Mouse (Mus musculus): ENCODE data around the gene Vmn2r83. TPM values are rescaled to one million over a fixed set of nuclear protein-coding genes. Genes with fewer than 3 reads are reported as not detected.

Gene Vmn2r83
- polyA plus RNA-seq, 1 experiment, result not detected

DNA sequence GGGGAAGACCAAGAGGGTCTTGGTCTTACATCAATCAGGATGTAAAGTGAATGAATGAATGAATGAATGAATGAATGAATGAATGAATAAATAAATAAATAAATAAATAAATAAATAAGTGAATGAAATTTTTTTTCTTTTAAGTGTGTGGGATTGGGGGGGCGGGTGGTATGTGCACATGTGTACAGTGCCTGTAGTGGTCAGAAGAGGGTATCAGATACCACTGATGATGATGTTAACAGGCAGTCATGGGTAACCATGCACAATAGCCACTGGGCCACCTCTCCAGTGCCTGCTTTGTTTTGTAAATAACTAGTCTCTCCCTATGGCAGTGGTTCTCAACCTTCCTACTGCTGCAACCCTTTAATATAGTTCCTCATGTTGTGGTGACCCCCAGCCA, 55.9 kb downstream of the Vmn2r83 start:
- Histone ChIP-seq H3K4me1 (replicated peaks; ENCODE audit: control insufficient read depth, insufficient read depth, low read length) (no peaks in the 10 kb centered on the region), H3K27me3 (ENCODE audit: control insufficient read depth, insufficient read depth, low read length) (no peaks in the 10 kb centered on the region), H3K36me3 (ENCODE audit: control insufficient read depth, insufficient read depth, low read length) (no peaks in the 10 kb centered on the region), H3K4me3 (ENCODE audit: control insufficient read depth, insufficient read depth, low read length) (no peak overlapping the region), H3K27ac (ENCODE audit: control insufficient read depth, insufficient read depth, low read length) (no peak overlapping the region)
- TF ChIP-seq CTCF (IDR thresholded peaks at IDR 0.05; ENCODE audit: borderline replicate concordance, control insufficient read depth, extremely low read depth, insufficient read depth, low read length, poor library complexity), result no peak
- TF ChIP-seq POLR2A (IDR thresholded peaks at IDR 0.05; ENCODE audit: control insufficient read depth, extremely low read depth, insufficient read depth, low read length, poor library complexity), result no peak
- WGBS, result 96% methylated on average over 1 of the region's 1 CpGs
- DNase-seq, result no peak

DNA sequence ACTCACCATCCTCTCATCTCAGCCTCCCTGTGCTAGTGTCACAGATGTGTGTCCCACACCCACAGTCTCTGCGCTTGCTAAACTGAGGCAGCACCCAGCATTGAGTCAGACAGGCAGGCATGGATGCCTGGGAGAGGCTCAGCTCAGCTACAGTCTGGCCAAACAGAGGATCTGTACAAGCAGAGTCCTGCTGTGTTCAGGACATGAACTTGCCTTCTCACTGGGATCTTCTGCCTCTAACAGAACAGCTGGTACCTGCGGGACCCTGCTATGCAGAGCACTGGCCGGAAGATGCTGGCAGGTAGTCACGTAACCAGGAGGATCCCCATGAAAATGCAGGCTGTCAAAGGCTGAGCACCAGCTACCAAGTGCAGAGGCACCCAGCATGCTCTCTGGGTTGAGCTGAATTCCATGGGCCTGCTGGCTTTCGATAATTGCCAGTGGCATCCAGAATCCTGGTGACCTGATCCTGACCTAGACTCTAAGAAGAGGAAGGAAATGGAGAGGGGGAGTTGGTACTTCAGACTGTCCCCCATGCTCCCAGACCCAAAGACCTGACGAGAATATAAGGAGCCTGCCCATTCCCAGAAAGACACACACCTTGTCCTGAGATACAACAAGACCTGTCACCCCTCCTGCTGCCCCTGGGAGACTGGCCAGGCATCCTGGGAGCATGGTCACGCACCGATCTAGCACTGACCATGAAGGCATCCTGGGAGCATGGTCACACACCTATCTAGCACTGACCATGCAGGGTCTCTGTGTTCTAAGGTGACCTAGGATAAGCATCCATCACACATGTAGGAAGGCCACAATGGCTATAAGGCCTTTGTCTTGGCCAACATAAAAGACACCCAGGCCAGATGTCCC, 57.2 kb downstream of the Vmn2r83 start:
- no peaks in the 10 kb centered on the region for H3K36me3 ChIP-seq (ENCODE audit: control insufficient read depth, insufficient read depth, low read length)
- H3K4me3 ChIP-seq (ENCODE audit: control insufficient read depth, insufficient read depth, low read length), result no peak overlapping the region
- no peaks in the 10 kb centered on the region for H3K4me1 ChIP-seq (replicated peaks; ENCODE audit: control insufficient read depth, insufficient read depth, low read length)
- no peak overlapping the region for H3K27ac ChIP-seq (ENCODE audit: control insufficient read depth, insufficient read depth, low read length)
- WGBS, result 97% methylated on average over 8 of the region's 8 CpGs
- DNase-seq, result no peak
- no peak for TF ChIP-seq POLR2A (IDR thresholded peaks at IDR 0.05; ENCODE audit: control insufficient read depth, extremely low read depth, insufficient read depth, low read length, poor library complexity)
- no peak for TF ChIP-seq CTCF (IDR thresholded peaks at IDR 0.05; ENCODE audit: borderline replicate concordance, control insufficient read depth, extremely low read depth, insufficient read depth, low read length, poor library complexity)
- H3K27me3 ChIP-seq (ENCODE audit: control insufficient read depth, insufficient read depth, low read length), result no peaks in the 10 kb centered on the region

DNA sequence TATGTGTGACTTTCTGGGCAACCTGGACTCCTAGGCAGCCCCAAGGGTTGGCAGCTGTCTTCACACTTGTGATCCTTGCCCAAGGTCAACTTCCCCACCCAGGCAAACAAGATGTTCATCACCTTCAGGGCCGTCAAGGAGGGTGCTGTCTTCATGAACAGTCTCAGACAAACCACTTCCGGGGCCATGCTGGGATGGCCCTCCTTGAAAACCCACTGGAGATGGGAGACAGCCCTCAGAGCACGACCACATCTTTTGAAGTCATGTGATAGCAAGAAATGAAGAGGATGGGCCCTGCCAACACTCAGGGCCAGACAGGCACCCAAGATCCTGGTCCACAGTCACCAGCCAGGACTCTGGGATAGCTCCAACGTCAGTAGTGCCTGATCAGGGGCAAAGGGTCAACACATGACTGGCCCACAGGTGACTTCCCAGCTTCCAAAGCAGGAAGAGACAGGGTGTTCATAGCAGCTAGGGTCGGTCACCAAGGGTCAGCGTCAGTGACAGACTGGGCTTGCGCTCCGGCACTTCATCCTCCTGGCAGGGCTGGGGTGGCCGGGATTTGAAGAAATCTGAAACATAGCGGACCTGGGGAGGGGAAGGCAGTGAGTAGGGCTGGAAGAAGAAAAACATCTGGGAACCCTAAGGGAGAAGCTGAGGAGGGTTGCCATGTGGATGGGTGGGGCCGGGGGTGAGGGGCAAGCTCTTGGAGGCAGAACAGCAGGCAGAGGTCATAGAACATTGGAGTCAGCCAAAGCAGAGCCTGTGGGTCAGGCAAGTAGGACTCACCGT, 58.3 kb downstream of the Vmn2r83 start:
- TF ChIP-seq POLR2A (IDR thresholded peaks at IDR 0.05; ENCODE audit: control insufficient read depth, extremely low read depth, insufficient read depth, low read length, poor library complexity) (no peak), CTCF (IDR thresholded peaks at IDR 0.05; ENCODE audit: borderline replicate concordance, control insufficient read depth, extremely low read depth, insufficient read depth, low read length, poor library complexity) (no peak)
- H3K4me3 ChIP-seq (ENCODE audit: control insufficient read depth, insufficient read depth, low read length), result no peak overlapping the region
- DNase-seq, result no peak
- 92% methylated on average over 12 of the region's 12 CpGs for WGBS
- no peaks in the 10 kb centered on the region for H3K4me1 ChIP-seq (replicated peaks; ENCODE audit: control insufficient read depth, insufficient read depth, low read length)
- H3K36me3 ChIP-seq (ENCODE audit: control insufficient read depth, insufficient read depth, low read length), result no peaks in the 10 kb centered on the region
- H3K27ac ChIP-seq (ENCODE audit: control insufficient read depth, insufficient read depth, low read length), result no peak overlapping the region
- H3K27me3 ChIP-seq (ENCODE audit: control insufficient read depth, insufficient read depth, low read length), result no peaks in the 10 kb centered on the region

DNA sequence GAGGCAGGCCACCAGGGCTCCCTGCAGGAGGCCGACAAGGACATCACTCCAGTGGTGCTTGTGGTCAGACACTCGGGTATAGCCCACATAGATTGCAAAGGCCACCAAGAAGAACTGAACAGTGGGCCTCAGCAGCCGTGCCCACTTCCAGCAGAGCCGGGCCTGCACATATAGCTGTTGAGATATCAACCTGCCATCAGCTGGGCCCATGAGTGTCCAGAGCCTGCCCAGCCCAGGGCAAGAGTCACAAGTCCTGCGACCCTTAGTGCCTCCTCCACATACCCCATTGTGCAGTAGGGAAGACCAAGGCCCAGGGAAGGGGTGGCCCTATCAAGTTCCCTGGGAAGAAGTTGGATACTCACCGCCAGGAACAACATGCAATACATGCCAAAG, 58.9 kb downstream of the Vmn2r83 start:
- WGBS, result 92% methylated on average over 6 of the region's 6 CpGs
- Histone ChIP-seq H3K4me3 (ENCODE audit: control insufficient read depth, insufficient read depth, low read length) (no peak overlapping the region), H3K4me1 (replicated peaks; ENCODE audit: control insufficient read depth, insufficient read depth, low read length) (peaks cover 2% of the 10 kb centered on the region; the same call in 1 of the 2 replicates), H3K36me3 (ENCODE audit: control insufficient read depth, insufficient read depth, low read length) (no peaks in the 10 kb centered on the region), H3K27me3 (ENCODE audit: control insufficient read depth, insufficient read depth, low read length) (no peaks in the 10 kb centered on the region), H3K27ac (ENCODE audit: control insufficient read depth, insufficient read depth, low read length) (no peak overlapping the region)
- no peak for DNase-seq
- TF ChIP-seq CTCF (IDR thresholded peaks at IDR 0.05; ENCODE audit: borderline replicate concordance, control insufficient read depth, extremely low read depth, insufficient read depth, low read length, poor library complexity) (no peak), POLR2A (IDR thresholded peaks at IDR 0.05; ENCODE audit: control insufficient read depth, extremely low read depth, insufficient read depth, low read length, poor library complexity) (no peak)

DNA sequence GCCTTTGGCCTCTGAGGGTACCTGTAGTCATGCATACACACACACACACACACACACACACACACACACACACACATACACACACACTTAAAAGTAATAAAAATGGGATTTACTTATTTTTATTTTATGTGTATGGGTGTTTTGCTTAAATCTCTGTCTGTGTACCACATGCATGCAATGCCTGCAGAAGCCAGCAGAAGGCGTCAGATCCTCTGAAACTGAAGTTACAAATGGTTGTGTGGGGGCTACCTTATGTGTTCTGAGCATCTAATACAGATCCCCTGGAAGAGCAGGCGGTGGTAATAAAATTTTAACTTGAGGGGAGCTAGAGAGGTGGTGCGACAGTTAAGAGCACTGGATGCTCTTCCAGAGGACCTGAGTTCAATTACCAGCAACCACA, 59.5 kb downstream of the Vmn2r83 start:
- Histone ChIP-seq H3K4me3 (ENCODE audit: control insufficient read depth, insufficient read depth, low read length) (no peak overlapping the region), H3K27me3 (ENCODE audit: control insufficient read depth, insufficient read depth, low read length) (no peaks in the 10 kb centered on the region), H3K27ac (ENCODE audit: control insufficient read depth, insufficient read depth, low read length) (no peak overlapping the region), H3K4me1 (replicated peaks; ENCODE audit: control insufficient read depth, insufficient read depth, low read length) (peaks cover 8% of the 10 kb centered on the region), H3K36me3 (ENCODE audit: control insufficient read depth, insufficient read depth, low read length) (no peaks in the 10 kb centered on the region)
- TF ChIP-seq POLR2A (IDR thresholded peaks at IDR 0.05; ENCODE audit: control insufficient read depth, extremely low read depth, insufficient read depth, low read length, poor library complexity) (no peak), CTCF (IDR thresholded peaks at IDR 0.05; ENCODE audit: borderline replicate concordance, control insufficient read depth, extremely low read depth, insufficient read depth, low read length, poor library complexity) (no peak)
- WGBS, result 91% methylated on average over 3 of the region's 3 CpGs
- DNase-seq, result no peak

DNA sequence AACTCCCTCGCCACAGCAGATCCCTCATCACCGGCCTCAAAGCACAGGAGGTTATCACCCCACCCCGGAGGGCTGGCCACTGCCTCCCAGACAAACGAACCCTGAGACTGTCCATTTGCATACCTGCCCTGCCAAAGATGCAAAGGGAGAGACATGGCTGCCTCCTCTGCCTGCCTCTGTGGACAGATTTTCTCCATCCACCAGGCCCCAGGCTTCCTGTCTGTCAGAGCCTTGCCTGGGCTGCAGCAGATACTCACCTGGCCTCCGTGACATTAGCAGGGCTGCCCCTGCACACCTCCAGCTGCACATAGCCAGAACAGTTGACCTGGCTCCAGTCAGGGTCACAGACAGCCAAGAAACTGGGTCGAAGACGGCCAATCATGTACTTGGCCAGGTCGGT, 61.7 kb downstream of the Vmn2r83 start:
- Histone ChIP-seq H3K4me3 (ENCODE audit: control insufficient read depth, insufficient read depth, low read length) (no peak overlapping the region), H3K4me1 (replicated peaks; ENCODE audit: control insufficient read depth, insufficient read depth, low read length) (peaks cover 17% of the 10 kb centered on the region), H3K27ac (ENCODE audit: control insufficient read depth, insufficient read depth, low read length) (no peak overlapping the region), H3K27me3 (ENCODE audit: control insufficient read depth, insufficient read depth, low read length) (no peaks in the 10 kb centered on the region), H3K36me3 (ENCODE audit: control insufficient read depth, insufficient read depth, low read length) (no peaks in the 10 kb centered on the region)
- 90% methylated on average over 8 of the region's 8 CpGs for WGBS
- TF ChIP-seq CTCF (IDR thresholded peaks at IDR 0.05; ENCODE audit: borderline replicate concordance, control insufficient read depth, extremely low read depth, insufficient read depth, low read length, poor library complexity), result no peak
- no peak for TF ChIP-seq POLR2A (IDR thresholded peaks at IDR 0.05; ENCODE audit: control insufficient read depth, extremely low read depth, insufficient read depth, low read length, poor library complexity)
- no peak for DNase-seq
